Mouse (Mus musculus) layer of hippocampus, postnatal 10 days (tissue): Measurements from ENCODE around the gene Itpk1. TPM values are rescaled to one million over a fixed set of nuclear protein-coding genes. Genes with fewer than 3 reads are reported as not detected.

Experiments
- DNase-seq, 2 experiments: peaks; one replicate each; pipeline ENCODE4 v3.0.0; 2021; ENCODE audit warnings: low spot score in 2 of 2
- total RNA-seq, 2 experiments: library from RNA; stranded (reverse); gene quantifications; 2 replicates each; pipeline ENCODE4 v1.2.3; 2021

The Itpk1 gene
- total RNA-seq, 2 experiments from 2014 or later = 49.4 to 52.8 TPM

DNA sequence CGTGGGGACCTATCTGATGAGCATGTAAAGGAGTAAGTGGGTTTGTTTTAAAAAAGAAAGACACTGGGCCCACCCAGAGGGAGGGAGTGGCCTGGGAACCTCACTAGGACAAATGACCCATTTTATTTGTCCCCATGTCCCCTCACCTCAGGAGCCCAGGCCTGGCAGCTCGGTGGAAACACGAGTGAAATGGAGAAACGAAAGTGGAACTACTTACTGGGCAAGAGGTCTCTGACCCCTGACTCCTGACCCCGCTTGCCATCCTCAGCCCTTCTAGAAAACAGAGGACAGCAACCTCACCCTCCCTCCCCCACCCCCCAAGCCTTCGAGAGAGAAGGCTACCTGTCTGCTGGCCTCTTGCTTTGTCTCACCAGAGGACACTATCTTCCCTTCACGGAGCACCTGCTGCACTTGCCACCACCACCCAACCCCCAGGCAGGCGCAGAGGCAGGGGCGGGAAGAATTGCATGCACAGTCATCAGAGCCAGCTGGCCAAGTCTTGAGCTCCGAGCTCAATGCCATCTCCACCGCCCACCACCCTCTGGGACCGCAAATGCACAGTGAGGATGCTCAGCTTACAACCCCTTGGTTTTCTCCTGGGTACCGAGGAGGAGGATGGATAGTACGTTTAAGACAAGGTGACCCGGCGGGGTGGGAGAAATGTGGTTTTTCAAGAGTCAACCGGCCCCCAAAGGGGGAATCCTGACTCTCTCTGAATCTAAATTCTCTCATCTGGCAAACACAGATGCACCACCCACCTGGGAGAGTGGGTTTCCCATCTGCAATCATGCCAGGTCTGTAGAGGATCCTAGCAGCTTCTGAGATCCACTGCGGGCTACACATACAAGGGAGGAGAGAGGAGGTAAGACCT, 9.1 kb downstream of the Itpk1 start:
- peak; percentile 58 to 68 for DNase-seq

DNA sequence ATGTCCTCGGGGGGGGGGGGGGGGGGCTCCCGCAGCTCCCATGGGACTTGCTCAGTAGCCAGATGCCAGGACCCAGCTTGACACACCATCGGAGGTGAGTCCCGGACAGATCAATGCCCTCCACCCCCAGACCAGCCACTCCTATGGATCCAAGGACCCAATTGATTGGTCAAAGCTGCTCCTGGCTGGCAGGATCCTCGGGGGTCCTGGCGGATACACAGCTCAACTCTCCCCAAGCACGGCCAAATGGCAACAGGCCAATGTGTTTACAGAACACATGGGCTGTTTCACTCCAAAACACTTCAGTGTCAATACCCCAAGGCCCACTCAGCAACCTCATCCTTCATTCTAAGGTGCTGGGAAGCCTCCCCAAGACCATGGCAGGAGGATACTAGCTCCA, 13.0 kb downstream of the Itpk1 start:
- no peak for DNase-seq

DNA sequence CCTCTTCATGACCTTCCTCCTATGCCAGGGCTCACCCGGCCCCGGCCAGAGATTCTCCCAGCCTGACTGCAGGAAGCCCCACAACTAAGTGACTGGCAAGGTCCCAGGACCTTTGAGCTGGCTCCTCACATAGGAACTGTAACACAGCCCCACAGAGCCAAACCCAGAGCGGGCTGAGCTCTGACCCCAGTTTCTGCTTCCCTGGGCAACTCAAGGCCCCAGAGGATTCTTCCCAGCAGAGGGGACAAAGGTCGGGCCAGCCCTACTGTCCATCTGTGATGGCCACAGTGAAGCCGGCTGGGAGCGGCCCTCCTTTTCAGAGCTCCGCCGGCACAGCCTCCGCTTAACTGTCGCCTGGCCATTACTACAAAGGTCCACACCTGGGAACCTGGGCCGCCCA, 13.6 kb downstream of the Itpk1 start:
- no peak for DNase-seq

DNA sequence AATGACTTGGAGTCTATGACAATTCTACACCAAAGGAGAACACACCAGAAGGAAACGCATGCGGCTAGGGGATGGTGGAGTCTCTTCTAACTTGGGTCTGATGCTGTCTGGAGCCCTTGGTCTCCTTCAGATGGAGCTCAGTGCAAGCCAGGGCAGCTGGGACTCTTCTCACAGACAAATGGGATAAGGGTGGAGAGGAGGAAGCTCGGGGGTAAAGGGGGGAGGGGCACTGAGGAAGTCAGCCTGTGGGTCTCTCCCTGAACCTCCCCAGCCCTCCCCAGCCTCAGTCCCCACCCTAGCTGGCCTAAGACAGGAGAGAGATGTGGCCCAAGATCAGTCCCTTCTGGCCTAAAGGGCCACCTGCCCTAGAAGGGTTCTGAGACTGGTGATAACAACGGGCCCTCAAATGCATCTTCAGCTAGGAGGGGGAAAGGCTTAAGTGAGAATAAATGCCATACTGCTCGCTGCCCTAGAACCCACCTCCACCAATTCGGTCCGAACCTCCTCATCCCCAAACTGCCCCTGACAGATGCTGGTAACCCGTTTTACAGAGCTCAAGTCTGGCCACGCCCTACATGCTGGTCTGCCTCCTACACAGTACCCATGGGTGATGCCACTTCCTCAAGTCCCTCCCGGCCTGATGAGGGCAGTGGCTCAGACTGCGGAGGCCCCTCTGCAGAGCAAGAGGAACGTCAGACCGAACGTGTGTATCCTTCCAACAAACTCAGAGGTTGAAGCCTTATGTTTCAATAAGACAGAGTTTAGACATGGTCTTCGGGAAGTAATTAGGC, 14.8 kb downstream of the Itpk1 start:
- no peak for DNase-seq

DNA sequence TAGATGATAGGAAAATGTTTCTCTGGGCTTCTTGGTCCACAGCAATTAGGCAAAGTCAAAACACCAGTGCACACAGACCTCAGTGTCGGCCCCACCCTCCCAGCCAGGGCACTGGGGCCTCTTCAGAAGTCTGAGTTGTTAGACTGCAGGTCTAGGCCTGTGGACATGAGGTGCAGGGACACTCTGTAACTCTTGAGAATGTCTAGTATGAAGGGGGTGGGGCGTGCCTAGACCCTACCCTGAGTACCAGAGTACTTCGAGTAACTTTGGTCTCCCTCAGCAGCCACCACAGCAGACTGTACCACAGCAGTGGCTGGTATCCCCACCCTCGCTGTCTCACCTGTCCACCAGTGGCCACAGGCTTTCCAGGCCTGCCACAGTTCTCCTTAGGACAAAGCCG, 18.4 kb downstream of the Itpk1 start:
- no peak for DNase-seq

DNA sequence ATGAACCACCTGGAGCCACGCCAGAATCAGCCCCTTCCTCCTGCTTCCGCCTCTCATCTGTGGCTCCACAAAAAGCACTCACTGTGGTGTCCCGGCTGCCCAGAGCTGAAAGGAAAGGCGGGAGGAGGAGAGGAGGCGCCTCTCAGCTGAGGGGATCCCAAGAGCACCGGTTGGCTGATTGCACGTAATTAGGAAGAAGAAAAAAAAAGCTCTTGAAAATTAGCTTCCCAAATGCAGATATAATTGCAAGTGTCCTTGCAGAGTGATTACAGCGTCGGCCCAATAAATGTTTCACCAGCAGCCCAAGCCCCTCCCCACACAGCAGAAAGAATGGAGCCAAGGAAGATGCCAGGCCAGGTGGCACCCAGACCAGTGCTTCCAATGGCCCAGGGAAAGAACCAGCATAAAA, 19.2 kb downstream of the Itpk1 start:
- no peak for DNase-seq

DNA sequence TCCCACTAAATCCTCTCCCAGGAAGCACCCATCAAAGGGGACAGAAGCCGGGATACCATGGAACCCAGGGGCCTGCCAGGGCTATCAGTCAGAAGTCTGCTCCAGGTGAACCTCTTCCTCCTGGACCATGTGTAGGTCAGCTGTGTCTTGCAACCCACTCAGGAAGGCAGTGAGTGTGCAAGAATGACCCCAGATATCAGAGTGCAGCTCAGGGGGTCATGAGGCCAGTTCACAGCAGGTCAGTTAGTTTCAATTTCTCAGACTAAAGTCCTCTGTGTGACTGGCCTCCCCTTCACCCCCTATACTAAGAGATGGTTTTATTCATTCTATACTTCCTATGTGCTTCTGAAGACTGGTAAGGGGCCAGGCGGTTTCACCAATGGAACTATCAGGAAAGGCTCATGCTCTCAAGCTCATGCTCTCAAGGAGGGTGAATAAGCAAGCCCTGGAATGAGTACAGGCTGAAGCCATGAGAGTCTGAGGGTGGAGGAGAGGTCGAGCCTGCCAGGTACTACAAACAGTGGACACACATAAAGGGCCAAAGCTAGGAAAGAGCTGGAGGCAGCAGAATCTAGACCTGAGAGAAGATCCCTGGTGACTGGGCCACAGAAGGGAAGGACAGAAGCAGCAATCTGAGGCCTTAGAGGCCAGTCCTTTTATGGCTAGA, 19.9 kb downstream of the Itpk1 start:
- DNase-seq = no peak

DNA sequence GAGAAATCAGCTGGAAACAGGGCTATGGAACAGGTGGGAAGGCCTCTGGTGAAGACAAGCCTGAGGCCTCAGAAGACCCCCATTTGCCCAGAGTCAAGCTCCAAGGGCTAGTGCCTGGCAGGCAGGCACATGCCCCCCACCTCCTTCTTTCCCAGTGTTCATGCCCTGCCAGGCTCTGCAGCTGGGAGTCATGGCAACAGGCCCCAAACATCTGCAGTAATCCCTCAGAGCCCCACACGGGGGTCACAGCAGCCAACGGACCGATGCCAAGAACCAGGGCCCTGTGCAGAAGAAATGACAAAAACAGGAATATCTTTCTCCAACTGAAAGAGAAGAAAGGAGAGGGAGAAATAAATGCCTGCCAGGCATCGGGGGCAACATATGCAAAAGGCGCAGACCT, 20.8 kb downstream of the Itpk1 start:
- no peak for DNase-seq

DNA sequence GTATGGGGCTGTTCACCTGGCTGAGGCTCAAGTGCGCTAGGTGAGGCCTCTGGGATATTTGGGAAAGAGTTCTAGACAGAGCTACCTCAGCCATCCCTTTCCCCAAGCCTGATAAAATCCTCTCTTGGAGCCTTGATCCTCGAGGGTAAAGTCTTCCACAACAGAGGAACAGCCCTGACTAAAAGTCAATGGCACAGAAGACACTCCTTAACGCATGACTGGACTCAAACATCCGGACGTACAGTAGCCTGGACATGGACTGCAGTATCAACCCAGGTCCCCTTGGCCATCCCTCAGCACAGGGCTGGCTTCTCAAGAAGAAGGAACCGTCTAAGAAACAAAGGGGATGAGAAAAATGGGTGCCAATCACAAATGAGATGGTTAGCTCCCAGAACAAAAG, 21.3 kb downstream of the Itpk1 start:
- no peak for DNase-seq

DNA sequence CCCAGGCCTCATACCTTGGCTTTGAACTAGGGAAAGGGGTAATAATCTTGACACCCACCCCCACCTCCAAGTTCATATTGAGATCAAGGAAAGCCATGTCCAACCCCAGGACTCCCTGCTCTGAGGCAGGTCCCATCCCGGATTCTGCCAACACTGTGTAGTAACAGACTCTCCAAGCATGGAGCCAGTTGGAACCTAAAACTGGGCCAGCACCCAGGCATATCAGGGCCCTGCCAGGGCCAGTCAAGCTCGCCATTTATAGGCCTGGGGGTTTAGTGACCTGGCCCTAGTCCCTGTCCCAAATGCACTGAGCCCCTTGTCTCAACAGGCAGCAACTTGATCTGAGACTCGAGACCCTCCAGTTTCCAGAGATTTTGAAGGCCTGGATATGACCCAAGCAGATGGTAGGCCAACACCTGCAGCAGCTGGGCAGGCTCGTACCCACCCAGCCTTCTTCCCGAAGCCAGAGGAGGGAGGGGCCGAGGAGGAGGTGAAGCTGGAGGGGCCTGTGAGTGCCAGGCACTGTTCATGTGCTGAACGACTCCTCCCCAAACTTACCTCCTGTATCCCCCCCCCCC, 21.9 kb downstream of the Itpk1 start:
- DNase-seq = no peak

DNA sequence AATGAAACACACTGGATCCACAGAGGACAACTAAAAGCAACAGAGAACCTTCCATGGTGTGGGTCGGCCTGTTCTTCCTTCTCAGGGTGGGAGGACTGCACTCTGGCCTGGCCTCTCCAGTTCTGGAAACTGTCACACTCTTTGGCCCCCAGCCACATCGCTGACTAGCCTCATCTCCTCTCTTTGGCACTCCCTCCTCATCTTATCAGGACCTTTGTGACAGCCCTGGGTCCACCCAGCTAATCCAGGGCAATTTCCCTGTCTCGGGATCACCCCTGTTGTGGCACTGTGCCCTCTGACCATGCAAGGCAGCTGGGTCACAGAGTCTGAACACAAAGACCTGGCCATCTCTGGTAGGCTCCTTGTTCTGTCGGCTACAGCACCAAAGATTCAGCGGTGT, 22.6 kb downstream of the Itpk1 start:
- DNase-seq = no peak

DNA sequence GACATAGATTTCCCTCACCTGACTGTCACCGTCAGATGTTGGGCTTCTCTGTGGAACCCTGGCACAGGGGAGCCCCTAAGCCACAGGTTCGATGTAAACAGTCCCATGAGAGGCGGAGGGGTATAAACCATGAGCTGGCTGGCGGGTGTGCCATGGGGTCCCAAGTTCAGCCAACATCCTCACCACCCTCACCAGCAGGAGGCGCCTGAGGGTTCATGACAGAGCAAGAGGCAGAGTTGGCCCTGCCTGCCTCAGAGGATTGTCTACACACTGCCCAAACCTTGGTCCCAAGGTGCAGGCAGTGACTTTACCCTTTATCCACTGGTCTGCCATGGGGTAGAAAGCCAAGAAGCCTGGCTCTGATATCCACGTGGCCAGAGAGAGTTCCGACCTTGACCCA, 23.1 kb downstream of the Itpk1 start:
- DNase-seq = no peak

DNA sequence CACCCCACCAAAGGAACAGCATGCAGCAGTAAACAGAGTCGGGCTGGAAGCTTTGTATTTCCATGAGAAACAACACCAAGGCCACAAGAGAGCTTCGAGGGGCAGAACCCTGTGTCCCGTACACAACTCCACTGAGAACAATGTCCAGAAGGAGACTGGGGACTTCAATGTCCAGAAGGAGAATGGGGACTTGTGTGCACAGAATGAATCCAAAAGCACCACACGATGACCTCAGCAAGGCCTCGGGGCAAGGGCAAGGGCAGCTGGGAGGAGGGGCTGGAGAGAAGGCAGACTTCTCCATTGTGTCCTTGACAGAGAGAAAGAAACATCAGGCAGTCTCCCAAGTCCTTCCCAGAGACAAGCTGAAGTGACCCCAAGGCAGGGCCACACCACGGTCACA, 25.9 kb downstream of the Itpk1 start:
- DNase-seq = no peak

DNA sequence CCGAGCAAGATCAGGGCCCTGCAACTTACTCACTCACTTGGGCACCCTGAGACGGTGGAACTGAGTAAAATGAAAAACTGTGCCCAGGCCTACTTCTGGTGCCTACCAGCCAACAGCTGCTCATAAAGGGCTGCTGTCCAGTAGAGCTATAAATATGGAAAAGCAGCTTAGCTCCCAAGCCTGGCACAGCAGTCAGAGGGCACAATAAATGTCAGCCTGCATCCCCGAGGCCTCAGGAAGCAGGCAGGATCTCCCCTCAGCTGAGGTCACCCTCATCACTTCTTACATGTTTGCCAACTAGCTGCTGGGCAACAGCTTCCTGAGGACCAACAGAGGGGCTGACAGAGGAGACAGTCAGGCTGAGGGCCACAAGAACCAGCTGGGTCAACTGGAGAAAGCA, 27.6 kb downstream of the Itpk1 start:
- DNase-seq = no peak

DNA sequence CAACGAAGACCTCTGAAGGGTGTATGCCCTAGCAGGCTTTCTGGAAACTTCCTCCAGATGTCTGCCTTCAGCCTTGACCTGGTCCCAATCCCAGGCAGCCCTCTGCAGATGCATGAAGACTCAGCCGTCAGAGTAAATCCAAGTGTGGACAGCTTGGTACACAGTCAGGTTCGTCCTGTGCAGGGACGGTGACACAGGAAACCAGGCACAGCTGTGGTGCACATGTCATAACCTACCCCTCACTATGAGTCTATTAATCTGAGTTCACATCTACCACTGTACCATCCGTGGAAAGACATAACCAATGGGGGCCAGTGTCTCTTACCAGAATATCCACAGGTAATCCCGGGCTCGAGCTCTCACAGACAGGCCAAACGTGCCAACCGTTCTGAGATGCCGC, 30.2 kb downstream of the Itpk1 start:
- DNase-seq = no peak

DNA sequence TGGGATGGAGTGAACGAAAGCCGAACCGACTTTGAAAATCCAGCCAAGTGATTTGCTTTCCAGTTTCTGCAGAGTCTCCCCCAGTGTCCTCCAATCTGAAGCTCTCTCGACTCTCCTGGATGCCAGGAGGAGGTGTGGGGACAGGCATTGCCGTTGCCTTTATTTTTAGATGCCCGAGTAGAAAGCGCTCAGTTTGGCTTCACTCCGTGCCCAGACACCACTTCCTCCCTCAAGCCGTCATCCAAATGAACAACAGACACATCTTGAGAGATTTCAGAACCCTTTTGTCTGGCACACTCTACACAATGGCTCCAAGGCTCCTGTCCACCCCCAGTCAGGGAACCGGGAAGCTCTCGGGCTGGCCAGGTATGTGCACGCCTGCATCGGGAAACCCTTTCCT, 30.6 kb downstream of the Itpk1 start:
- no peak for DNase-seq

DNA sequence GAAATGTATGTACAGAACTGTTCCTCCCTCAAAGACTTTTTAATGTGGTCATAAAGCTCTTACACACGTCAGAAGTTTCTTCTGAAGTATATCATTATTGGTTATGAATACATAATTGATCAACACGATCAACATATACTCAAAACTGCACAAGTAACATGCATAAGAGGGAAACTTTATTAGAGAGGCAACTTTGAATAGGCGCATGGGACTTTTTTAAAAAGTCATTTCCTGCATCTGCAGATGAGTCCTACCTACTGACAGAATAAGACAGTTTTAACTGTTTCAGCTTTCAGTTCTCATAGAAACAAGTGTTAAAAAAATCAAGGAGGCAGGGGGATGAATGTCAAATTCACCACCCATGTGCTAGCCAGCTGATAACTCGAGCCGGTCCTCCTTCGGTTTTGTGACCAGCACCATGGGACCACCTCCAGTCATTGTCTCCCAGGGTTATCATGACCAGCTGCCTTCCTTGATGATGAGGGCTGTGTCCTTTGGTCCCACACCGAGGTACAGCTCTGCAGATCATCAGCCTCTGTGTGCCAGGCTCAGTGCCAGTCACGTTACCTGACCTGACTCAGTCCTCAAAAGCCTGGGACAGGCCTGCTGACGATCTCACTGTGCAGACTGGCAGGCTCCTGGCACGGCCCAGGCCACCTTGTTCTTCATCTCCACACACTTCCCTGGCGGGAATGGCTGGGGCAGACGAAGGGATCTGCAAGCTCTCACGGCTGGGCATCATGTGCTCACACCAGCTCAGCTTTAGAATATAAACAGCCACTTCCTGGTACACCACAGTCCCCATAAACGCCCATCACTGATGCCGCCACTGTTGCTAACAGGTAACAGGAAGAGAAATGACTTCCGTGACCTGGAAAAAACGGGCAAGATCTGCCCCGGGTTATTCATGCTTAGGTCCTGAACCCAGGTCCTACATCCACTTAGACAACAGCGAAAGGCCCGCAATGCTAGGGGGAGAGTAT, 31.6 kb downstream of the Itpk1 start:
- DNase-seq = no peak

DNA sequence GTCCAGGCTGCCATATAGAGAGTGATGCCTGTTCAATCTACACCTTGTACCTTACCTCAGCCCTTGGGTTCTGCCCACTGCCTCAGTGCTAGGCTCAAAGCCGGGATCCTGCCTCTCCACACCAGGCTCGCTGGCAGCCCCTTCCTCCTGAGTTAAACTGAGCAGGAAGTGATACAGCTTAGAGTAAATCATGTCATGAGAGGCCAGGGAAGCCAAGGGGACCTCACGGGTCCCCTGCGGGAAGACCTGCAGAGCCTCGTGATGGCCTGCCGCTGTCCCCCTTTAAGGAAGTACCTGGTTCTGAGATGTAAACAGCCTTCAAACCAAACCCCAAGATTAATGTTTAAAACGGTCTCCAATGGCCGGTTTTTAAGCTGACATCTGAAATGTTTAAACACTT, 32.6 kb downstream of the Itpk1 start:
- DNase-seq = no peak

DNA sequence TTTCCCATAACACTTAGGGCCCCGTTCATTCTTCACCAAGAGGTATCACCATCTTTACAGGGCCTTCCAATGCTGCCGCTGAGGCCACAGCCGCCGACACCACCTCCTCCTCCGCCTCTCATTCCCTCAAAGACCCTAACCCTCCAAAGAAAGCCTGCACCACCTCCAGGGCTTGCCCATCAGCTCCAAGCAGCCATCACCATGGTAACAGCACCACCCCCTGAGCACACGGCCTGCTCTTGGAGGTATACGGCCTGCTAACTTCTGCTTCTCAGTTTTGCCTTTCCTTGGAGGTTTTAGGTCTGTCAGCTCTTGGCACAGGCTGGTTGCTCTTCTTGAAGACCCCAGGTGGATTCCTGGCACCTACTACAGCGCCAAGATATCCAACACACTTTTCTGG, 33.9 kb downstream of the Itpk1 start:
- DNase-seq = no peak

DNA sequence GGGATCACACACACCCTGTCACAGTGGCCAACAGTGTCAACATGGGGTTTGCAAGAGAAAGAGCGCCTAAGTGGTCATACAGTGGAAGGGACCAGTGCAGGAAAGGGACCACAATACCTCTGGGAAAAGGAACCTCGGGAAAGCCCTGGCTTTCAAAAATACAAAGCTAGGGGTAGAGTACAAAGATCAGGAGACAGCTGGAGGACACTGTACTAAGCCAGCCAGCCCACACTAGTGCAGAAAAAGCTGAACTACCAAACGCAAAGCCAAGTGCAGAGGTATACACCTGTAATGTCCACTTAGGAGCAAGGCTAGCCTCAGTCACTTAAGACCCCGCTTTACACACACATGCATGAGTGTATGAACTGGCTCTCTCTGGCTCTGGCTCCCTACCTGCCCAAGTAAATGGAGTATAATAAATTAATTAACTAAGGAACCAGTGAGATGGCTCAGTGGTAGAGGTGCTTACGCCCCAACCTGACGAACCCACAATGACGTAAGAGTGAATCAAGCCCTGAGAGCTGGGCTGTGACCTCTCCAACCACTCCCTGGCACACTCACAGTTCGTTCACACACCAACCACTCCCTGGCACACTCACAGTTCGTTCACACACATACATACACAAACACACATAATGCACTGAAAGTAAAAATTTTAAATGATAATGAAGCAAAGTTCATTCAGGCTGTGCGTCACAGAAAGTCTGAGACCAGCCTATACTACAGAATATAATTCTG, 39.1 kb downstream of the Itpk1 start:
- DNase-seq = no peak
